Mouse (Mus musculus): ENCODE measurements at regions not wholly inside any gene's neighbourhood (a gene's known extent, or its start where the extent isn't known, plus 50 kb on each side); places are given as distances from the start of the nearest gene placed in this dataset.

DNA sequence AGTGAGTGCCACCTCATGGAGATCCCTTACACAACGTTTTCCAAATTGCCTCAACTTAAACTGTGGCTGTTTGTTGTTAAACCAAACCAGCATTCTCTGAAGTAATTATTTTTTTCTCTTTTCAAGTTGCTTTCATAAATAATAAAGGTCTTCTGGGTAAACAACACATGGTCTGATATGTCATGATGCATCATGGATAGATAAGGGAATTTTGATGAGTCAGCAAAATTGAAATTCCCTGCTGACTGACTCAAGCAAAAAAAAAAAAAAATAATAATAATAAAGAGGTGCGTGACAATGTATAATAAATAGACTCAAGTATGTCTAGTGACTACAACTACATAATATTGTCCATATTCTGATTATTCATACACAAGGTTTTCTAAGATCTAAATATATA lies 201.8 kb downstream of the Adgb start:
- H3K27ac ChIP-seq (ENCODE audit: control insufficient read depth, insufficient read depth, low read length) = no peak overlapping the region
- WGBS = 92% methylated on average over 2 of the region's 2 CpGs
- H3K4me1 ChIP-seq (replicated peaks; ENCODE audit: control insufficient read depth, insufficient read depth, low read length) = no peaks in the 10 kb centered on the region
- TF ChIP-seq POLR2A (IDR thresholded peaks at IDR 0.05; ENCODE audit: control insufficient read depth, extremely low read depth, insufficient read depth, low read length, poor library complexity) (no peak), CTCF (IDR thresholded peaks at IDR 0.05; ENCODE audit: borderline replicate concordance, control insufficient read depth, extremely low read depth, insufficient read depth, low read length, poor library complexity) (no peak)
- no peaks in the 10 kb centered on the region for H3K27me3 ChIP-seq (ENCODE audit: control insufficient read depth, insufficient read depth, low read length)
- DNase-seq = no peak
- H3K4me3 ChIP-seq (ENCODE audit: control insufficient read depth, insufficient read depth, low read length) = no peak overlapping the region
- no peaks in the 10 kb centered on the region for H3K36me3 ChIP-seq (ENCODE audit: control insufficient read depth, insufficient read depth, low read length)

DNA sequence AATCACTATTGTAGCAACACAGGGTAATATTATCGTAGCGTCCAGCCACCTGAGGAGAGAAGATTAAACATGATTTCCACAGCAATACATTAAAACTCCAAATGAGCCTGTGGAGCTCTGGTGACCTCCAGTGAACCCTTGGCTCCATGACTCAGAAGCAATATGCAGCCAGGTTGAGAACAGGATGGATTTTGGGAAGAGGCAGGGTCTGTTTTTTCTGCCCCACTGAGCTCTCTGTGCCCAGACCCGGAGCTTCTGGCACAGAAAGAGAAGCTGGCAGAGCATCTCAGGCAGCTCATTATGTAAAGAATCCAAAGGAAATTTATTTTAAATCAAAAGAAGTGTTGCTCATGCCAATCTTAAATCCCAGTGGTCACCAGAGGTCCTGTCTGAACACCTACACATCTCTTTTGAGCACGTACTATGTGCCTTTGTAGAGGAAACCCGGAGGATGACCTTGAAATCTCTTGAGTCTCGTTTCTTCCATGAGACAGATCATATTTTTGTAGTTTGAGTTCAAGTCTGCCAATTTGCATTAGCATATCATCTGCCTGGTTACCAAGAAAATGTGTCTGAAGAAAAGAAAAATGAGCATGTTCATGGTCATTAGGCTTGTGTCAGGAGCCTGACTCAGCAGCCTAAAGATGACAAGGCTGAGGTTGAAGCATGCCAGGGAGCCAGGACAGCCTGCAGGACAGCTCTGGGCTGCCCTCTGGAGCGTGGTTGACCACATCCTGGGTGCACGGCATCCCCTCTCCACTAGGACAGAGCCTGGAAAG lies 219.4 kb downstream of the Adgb start:
- 79% methylated on average over 8 of the region's 8 CpGs for WGBS
- Histone ChIP-seq H3K4me3 (ENCODE audit: control insufficient read depth, insufficient read depth, low read length) (no peak overlapping the region), H3K27me3 (ENCODE audit: control insufficient read depth, insufficient read depth, low read length) (no peaks in the 10 kb centered on the region), H3K4me1 (replicated peaks; ENCODE audit: control insufficient read depth, insufficient read depth, low read length) (no peaks in the 10 kb centered on the region), H3K27ac (ENCODE audit: control insufficient read depth, insufficient read depth, low read length) (no peak overlapping the region), H3K36me3 (ENCODE audit: control insufficient read depth, insufficient read depth, low read length) (no peaks in the 10 kb centered on the region)
- TF ChIP-seq CTCF (IDR thresholded peaks at IDR 0.05; ENCODE audit: borderline replicate concordance, control insufficient read depth, extremely low read depth, insufficient read depth, low read length, poor library complexity) (no peak), POLR2A (IDR thresholded peaks at IDR 0.05; ENCODE audit: control insufficient read depth, extremely low read depth, insufficient read depth, low read length, poor library complexity) (no peak)
- no peak for DNase-seq

DNA sequence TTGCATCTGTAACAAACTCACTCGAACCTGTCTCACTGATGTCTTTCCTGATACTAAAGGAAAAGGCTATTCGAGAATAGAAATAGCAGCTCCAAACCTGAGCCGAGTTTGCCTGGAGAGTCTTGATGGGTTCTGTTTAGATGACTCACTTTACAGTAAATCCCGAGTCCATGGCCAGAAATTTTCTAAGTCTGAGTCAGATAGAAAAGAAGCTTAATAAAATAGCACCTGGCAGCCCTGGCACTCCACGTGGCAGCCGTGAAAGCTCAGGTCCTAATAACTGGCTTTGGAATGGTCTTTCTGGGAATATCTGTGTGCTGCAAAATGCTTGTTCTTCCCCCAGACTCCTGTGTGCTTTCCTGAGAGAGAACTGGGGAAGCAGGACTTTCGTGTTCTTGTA lies 220.0 kb downstream of the Adgb start:
- H3K4me1 ChIP-seq (replicated peaks; ENCODE audit: control insufficient read depth, insufficient read depth, low read length) = no peaks in the 10 kb centered on the region
- WGBS = 90% methylated on average over 7 of the region's 7 CpGs

DNA sequence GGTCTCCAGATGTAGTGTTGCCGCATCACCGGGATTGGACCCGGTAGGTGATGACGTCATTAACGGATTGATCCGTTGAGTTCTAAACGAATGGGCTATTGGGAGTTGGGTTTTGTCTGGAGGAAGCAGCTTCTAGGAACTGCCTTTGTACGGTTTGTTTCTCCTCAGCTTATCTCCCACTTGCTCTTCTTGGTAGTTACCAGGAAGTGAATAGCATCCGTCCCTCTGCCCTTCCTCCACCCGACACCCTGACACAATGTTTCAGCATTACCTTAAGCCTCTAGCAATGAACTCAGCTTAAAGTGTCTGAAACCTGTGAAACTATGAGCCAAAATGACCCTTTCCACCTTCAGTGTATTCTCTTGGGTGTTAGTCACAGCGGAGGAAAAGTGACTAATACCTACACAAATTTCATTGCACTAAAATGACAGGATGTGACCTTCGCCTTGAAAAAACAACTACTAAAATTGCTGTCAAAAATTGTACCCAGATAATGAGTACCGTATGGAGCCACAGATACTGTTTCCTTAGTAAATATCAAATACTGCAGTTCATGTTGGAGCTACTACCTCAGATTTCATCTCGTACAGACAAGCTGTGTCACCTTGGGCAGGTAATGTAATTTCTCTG lies 237.1 kb downstream of the Adgb start:
- Histone ChIP-seq H3K36me3 (ENCODE audit: control insufficient read depth, insufficient read depth, low read length) (no peaks in the 10 kb centered on the region), H3K27ac (ENCODE audit: control insufficient read depth, insufficient read depth, low read length) (no peak overlapping the region), H3K27me3 (ENCODE audit: control insufficient read depth, insufficient read depth, low read length) (no peaks in the 10 kb centered on the region), H3K4me1 (replicated peaks; ENCODE audit: control insufficient read depth, insufficient read depth, low read length) (no peaks in the 10 kb centered on the region), H3K4me3 (ENCODE audit: control insufficient read depth, insufficient read depth, low read length) (no peak overlapping the region)
- no peak for DNase-seq
- TF ChIP-seq POLR2A (IDR thresholded peaks at IDR 0.05; ENCODE audit: control insufficient read depth, extremely low read depth, insufficient read depth, low read length, poor library complexity) (no peak), CTCF (IDR thresholded peaks at IDR 0.05; ENCODE audit: borderline replicate concordance, control insufficient read depth, extremely low read depth, insufficient read depth, low read length, poor library complexity) (no peak)
- 92% methylated on average over 14 of the region's 14 CpGs for WGBS

More for the DNA sequence above, 220.0 kb downstream of the Adgb start:
- TF ChIP-seq CTCF (IDR thresholded peaks at IDR 0.05; ENCODE audit: borderline replicate concordance, control insufficient read depth, extremely low read depth, insufficient read depth, low read length, poor library complexity) = no peak
- TF ChIP-seq POLR2A (IDR thresholded peaks at IDR 0.05; ENCODE audit: control insufficient read depth, extremely low read depth, insufficient read depth, low read length, poor library complexity) = no peak
- H3K4me3 ChIP-seq (ENCODE audit: control insufficient read depth, insufficient read depth, low read length) = no peak overlapping the region
- no peak overlapping the region for H3K27ac ChIP-seq (ENCODE audit: control insufficient read depth, insufficient read depth, low read length)
- no peak for DNase-seq
- no peaks in the 10 kb centered on the region for H3K36me3 ChIP-seq (ENCODE audit: control insufficient read depth, insufficient read depth, low read length)
- no peaks in the 10 kb centered on the region for H3K27me3 ChIP-seq (ENCODE audit: control insufficient read depth, insufficient read depth, low read length)

DNA sequence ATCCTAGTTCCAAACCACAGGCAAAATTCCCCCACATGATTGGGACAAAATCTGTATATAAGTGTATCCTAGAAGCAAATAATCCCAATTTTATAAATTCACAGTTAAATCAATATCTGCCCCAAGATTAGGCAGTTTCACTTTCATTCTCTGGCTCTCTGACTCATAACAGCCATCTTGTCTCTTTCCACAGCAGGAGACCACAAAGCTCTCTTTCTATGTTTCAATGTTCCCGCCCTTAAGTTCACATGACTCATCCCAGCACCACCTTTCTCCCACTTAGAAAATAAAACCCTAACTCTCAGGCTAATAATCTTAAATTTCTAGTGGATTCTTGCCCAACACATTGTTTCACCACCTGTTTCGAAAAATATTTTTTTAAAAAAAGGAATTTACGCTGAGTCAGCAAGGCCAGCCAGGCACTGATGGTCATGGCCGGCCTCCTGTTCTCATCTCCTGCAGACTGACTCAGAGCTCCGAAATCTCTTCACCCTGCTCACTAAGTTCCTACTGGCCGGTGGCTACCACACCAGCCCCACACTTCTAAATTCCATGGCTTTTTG lies 247.5 kb downstream of the Adgb start:
- H3K4me1 ChIP-seq (replicated peaks; ENCODE audit: control insufficient read depth, insufficient read depth, low read length) = no peaks in the 10 kb centered on the region
- TF ChIP-seq POLR2A (IDR thresholded peaks at IDR 0.05; ENCODE audit: control insufficient read depth, extremely low read depth, insufficient read depth, low read length, poor library complexity) (no peak), CTCF (IDR thresholded peaks at IDR 0.05; ENCODE audit: borderline replicate concordance, control insufficient read depth, extremely low read depth, insufficient read depth, low read length, poor library complexity) (no peak)
- H3K36me3 ChIP-seq (ENCODE audit: control insufficient read depth, insufficient read depth, low read length) = no peaks in the 10 kb centered on the region
- H3K27ac ChIP-seq (ENCODE audit: control insufficient read depth, insufficient read depth, low read length) = no peak overlapping the region
- no peak for DNase-seq
- WGBS = 96% methylated on average over 6 of the region's 6 CpGs
- no peaks in the 10 kb centered on the region for H3K27me3 ChIP-seq (ENCODE audit: control insufficient read depth, insufficient read depth, low read length)
- no peak overlapping the region for H3K4me3 ChIP-seq (ENCODE audit: control insufficient read depth, insufficient read depth, low read length)

DNA sequence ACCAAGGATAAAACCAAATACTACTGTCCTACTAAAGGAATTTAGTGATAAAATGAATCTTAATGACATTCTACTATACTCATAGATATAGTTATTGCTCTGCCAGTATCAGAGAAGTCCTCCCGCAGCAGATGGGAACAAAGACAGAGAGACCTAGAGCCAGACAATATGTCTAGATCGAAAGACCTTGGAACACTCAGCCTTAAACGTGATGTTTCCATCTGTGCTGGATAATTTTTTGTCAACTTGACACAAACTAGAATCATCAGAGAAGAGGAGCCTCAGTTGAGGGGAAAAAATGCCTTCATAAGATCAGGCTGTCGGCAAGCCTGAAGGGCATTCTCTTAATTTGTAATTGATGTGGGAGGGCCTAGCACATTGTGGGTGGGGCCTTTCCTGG lies 252.4 kb downstream of the Adgb start:
- no peaks in the 10 kb centered on the region for H3K36me3 ChIP-seq (ENCODE audit: control insufficient read depth, insufficient read depth, low read length)
- H3K4me3 ChIP-seq (ENCODE audit: control insufficient read depth, insufficient read depth, low read length) = no peak overlapping the region
- DNase-seq = no peak
- H3K27me3 ChIP-seq (ENCODE audit: control insufficient read depth, insufficient read depth, low read length) = no peaks in the 10 kb centered on the region
- TF ChIP-seq POLR2A (IDR thresholded peaks at IDR 0.05; ENCODE audit: control insufficient read depth, extremely low read depth, insufficient read depth, low read length, poor library complexity) = no peak
- TF ChIP-seq CTCF (IDR thresholded peaks at IDR 0.05; ENCODE audit: borderline replicate concordance, control insufficient read depth, extremely low read depth, insufficient read depth, low read length, poor library complexity) = no peak
- no peaks in the 10 kb centered on the region for H3K4me1 ChIP-seq (replicated peaks; ENCODE audit: control insufficient read depth, insufficient read depth, low read length)
- 95% methylated on average over 4 of the region's 4 CpGs for WGBS
- H3K27ac ChIP-seq (ENCODE audit: control insufficient read depth, insufficient read depth, low read length) = no peak overlapping the region
